Mouse (Mus musculus): ENCODE measurements around the gene Tipin.

Gene Tipin

DNA sequence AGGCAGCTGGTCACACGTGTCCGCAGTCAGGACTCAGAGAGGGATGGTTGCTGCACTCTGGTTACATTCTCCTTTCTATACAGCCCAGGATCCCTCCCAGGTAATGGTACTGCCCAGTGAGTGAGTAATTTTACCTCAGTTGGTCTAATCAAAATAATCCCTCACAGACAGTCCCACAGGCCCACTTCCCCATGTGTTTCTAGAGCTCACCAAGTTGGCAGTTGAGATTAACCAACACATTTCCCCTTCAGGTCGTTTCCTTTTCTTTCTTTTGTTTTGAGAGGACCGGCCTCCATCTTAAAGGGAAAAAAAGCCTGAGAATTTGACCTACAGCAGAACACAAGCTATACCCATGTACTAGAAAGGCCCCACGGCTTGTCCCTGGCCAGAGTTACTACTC, 64.5 kb downstream of the Tipin start:
- no peak for DNase-seq (ENCODE audit: low spot score)

DNA sequence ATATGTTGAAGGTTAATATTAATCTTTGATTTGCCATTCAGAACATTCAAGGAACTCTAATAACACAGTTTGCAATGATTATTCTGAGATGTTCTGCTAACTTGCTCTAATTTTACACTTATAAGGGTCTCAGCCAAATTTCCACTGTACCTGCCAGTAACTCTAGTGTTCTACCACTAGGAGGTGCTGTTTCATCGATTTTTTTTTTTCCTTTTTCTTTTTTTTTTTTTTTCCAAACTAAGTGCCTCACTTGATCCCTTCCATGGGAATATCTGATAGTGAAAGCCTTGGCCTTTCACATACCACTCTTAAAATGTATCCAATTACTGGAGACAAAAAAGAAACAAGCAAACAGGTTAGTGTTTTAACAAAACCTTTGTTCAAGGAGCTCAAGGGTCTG, 66.0 kb downstream of the Tipin start:
- DNase-seq (ENCODE audit: low spot score) = no peak

DNA sequence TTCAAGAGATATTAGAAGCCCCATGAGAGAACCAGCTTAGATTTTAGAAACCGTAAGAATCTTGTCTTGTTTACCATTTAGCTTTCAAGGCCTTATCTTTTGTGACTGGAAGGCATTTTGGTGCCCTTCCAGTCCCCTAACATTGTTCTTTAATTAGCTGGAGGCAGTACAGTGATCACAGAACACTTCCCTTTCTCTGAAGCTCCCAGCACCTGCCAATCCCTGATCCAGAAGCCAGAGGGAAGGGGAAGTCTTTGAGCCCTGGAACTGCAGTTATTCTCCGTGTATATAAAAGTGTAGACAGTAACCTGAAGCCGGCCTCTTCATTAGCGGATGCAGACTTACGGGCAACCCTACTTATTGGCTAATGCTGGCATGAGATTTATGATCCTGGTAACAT, 68.1 kb downstream of the Tipin start:
- no peak for DNase-seq (ENCODE audit: low spot score)

DNA sequence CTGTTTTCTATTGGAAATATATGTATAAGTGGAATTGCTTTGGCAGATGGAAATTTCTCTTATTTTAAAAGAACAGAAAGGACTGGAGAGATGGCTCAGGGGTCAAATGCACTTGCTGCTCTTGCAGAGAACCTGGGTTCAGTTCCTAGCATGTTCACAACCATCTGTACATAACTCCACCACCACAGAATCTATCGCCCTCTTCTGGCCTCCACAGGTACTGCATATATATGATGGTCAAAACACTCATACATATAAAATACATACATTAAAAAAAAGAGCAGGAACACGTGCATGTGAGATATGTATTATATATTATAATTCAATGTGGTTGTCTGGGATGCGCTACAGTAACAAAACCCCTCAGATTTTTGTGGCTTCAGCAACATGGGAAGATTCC, 69.8 kb downstream of the Tipin start:
- no peak for DNase-seq (ENCODE audit: low spot score)

Data from testis, postnatal 14 days (tissue).